Mouse (Mus musculus) kidney, postnatal 14 days (tissue): Measurements from ENCODE around the gene Zfp773.
"Not testable (repeated sequence)": the region's sequence is repeated elsewhere in the genome, so short reads cannot be mapped to it uniquely, and the experiment has no call there.

ENCODE experiments used
- DNase-seq: peaks from one replicate; pipeline ENCODE4 v3.0.0; 2022; ENCODE audit warnings: mixed read lengths

Zfp773 gene

DNA sequence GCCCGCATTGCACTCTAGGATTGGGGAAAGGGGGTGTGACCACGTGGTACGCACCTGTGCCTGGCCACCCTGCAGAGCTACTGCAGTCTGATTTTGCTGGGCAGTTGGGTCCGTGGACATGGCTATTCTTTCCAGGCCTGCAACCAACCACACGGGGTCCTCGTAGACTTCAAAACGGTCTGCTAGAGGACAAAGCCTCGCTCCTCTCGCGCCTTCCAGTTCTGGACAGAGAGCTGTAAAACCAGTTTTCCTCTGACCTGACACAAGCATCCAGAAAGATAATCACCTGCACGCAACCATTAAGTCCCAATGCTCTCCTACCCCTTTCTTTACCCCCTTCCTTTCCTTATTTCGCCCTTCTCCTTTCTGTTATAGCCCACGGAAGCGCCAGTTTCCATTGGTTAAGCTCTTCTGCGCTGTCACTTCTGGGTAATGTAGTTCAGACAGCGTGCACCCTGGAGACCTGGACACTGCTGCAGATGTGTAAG, at the start of gene Zfp773:
Gene Zfp773, minus strand, starts transcription at position 377 of the 488 bp plus-strand sequence.
- DNase-seq: peak; percentile 74

DNA sequence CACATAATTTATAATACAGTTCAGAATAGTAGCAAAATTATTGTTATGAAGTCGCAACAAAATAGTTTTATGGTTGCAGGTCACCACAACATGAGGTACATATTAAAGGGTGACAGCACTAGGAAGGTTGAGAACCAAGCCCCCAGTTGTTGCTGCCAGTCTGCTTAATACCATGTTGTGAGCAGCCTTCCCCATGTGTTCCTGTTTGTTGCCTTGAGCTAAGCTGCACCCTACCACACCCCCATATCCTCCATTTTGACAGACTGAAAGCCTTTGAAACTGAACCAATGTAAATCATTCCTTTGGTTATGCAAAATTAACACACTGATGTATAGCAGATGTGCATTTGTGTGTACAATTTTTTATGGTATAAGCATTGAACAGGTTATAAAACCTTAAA, 49.3 kb upstream of the Zfp773 start:
- DNase-seq: no peak

DNA sequence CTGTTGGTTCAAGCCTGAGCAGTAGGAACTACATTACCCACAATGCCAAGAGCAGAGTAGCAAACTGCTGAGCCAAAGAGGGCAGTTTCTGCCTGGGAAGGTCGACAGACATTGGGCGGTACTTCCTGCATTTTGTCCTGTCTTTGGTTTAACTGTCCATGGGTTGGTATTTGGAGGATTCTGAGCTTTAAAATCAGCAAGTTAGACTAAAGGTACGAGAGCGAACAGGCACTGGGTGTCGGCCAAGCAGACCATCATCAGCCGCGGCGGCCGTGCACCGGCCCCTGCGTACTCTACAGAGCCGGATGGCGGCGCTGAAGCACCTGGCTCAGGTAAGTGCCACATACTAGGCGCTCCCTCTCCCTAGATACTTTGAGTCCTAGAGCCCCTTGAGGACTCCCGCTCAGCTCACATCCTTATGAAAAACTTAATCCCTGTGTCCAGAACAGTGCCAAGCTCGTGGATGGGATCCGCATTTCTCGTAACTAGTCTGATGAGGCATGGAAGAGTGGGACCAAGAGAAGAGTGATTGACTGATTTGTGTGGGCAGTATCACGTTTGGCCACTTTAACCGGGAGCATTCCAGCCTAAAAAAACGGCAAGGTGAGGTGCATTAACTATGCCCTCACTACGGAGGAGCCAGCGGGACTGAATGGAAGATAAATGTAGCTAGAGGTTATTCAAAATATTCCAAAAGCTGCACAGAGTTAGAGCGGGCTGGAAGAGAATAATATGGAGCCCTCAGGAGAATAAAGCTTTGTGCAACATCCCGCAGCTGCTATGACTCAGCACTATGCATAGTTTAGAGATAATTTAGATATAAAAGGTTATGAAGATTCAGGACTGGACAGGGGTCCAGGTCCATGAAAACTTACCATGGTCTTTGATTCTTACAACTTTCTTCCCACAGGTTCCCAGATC, 34.9 kb upstream of the Zfp773 start, which contains the start of gene Zfp418:
Gene Zfp418, plus strand, starts transcription at position 104 of the 921 bp plus-strand sequence.
- peak; percentile 76 for DNase-seq

GRCm38 (mm10) chr7:7145991-7146608, 9.5 kb upstream of the Zfp773 start:
- no peak for DNase-seq

DNA sequence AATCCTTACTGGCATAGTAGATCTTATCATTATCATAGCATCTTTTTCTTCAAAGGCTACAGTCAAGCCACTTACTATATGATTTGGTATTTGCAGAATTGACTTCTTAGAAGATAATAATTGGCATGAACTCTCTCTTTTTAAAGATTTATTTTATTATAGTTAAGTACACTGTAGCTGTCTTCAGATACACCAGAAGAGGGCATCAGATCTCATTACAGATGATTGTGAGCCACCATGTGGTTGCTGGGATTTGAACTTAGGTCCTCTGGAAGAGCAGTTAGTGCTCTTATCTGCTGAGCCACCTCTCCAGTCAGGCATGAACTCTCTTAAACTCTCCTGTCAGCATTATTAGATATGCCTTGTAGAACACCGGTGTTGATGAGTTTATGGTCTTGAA, 7.7 kb upstream of the Zfp773 start:
- no peak for DNase-seq

DNA sequence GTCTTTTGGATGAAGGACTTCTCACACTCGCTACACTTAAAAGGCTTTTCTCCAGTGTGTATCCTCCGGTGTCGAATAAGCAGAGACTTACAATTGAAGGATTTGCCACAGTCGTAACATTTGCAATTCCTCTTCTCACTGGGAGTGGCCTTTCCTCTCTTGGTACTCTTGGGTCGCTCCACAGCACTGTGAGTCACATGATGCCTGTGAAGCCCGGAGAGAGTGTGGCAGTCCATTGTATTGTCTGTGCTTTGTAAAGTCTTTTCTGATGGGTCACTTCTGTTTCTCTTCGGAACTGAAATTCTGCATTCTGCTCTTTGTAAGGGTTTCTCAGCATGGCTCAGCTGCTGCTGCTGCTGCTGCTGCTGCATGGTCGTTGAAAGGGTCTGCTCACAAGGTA, 3.8 kb downstream of the Zfp773 start:
- no peak for DNase-seq

- DNase-seq: not testable (repeated sequence)
Observed at GRCm38 (mm10) chr7:7130491-7131124, 5.9 kb downstream of the Zfp773 start.

GRCm38 (mm10) chr7:7121602-7121980, 15.0 kb downstream of the Zfp773 start:
- DNase-seq: no peak

DNA sequence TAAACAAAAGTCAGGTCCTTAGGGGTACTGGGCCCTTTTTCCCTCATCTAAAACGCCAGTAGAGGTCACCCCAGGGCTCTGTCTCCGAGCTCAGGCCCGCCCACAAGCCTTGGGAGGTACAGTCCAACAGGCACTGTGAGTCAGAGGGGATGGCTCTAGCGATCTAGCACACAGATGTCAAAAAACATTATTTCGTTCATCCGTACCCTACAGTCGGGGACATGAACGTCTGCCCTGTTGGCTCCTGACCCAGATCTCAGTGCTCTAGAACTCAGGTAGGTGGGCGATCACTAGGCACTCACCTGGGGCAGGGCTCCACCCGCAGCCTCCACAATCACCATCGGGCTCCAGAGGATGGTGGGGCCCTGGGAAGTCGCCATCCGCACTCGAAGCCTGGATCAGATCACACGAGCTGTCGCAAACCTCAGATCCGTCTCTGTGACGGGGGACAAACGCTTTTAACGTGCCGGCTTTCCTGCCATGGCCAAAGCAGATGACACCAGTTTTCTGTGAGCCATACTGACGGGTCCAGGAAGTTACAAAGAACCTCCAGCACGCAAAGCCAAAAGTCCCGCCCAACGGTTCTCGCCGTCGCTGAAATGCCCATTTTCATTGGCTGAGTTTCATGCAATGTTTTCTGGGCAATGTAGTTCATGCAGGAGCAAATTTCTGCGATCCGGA, 15.5 kb downstream of the Zfp773 start, which contains the start of gene Zfp954:
Gene Zfp954, minus strand, starts transcription at position 568 of the 681 bp plus-strand sequence.
- DNase-seq: peak; percentile 91

DNA sequence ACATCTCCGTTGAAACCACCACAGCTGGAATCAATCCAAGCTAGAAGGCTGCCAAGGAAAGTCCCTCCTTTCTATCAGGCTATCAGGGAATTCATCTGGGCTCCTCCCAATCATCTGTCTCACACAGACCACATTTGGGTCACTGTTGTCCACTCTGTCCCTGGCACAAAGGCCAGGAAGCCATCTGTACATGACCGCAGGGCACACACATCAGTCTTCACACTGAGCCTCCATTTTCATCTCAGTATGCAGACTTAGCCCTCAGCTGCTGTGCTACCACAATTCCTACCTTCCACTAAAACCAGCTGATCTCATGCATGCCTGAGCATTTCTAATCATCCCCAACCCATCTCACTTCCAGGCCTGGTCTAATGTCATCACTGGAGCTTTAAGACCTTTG, 18.1 kb downstream of the Zfp773 start:
- DNase-seq: no peak

DNA sequence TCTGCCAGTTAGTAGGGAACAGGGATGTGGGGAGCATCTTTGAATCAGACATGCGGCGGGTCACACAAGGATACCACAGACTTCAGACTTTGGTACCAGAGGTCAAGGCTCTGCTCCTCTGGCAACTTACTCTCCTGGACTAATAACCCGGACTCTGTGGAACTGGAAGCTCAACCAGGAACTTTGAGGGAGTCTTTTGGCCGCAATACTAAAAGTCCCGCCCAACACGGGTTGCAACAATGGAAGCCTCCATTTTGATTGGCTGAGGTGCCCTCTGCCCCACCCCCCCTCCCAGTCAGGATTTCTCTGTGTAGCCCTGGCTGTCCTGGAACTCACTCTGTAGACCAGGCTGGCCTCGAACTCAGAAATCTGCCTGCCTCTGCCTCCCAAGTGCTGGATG, 28.1 kb downstream of the Zfp773 start:
- no peak for DNase-seq
